Mouse (Mus musculus) neural tube, embryonic 12.5 days (tissue): Measurements from ENCODE around the gene Fam131a. TPM values are rescaled to one million over a fixed set of nuclear protein-coding genes. Genes with fewer than 3 reads are reported as not detected.
A peak's percentile ranks its signal among the peaks of the same experiment; 100 is the strongest.
"Not testable (repeated sequence)": the region's sequence is repeated elsewhere in the genome, so short reads cannot be mapped to it uniquely, and the experiment has no call there.

Experiments
- ATAC-seq: fragments of 200-750 bp; cut with Nextera tagmentation; 2 replicates; pipeline ENCODE4 v1.8.0; 2017; ENCODE audit warnings: low read depth, mild to moderate bottlenecking, moderate TSS enrichment, moderate library complexity; ENCODE audit not compliant: low FRiP score
- H3K27ac ChIP-seq: fragments of 300-500 bp; sonication (generic); 2 replicates; pipeline ENCODE4 v1.5.1; 2016
- H3K27me3 ChIP-seq: fragments of 300-500 bp; sonication (generic); replicated peaks from 2 replicates; pipeline ENCODE4 v1.6.1; 2016; ENCODE audit warnings: mild to moderate bottlenecking
- H3K36me3 ChIP-seq: fragments of 300-500 bp; sonication (generic); 2 replicates; pipeline ENCODE4 v1.6.1; 2016; ENCODE audit warnings: mild to moderate bottlenecking
- H3K4me1 ChIP-seq: fragments of 300-500 bp; sonication (generic); 2 replicates; pipeline ENCODE4 v1.6.1; 2016
- H3K4me2 ChIP-seq: fragments of 300-500 bp; sonication (generic); replicated peaks from 2 replicates; pipeline ENCODE4 v1.6.1; 2016; ENCODE audit warnings: mild to moderate bottlenecking
- H3K4me3 ChIP-seq: fragments of 300-500 bp; sonication (generic); 2 replicates; pipeline ENCODE4 v1.5.1; 2016
- H3K9ac ChIP-seq: fragments of 300-500 bp; sonication (generic); 2 replicates; pipeline ENCODE4 v1.6.1; 2016; ENCODE audit warnings: mild to moderate bottlenecking
- H3K9me3 ChIP-seq: fragments of 300-500 bp; sonication (generic); 2 replicates; pipeline ENCODE4 v1.6.1; 2016; ENCODE audit warnings: mild to moderate bottlenecking
- WGBS: fragments of 180-500 bp; shearing (Covaris S2); methylation state at CpG from one replicate; pipeline ENCODE4 v1.1.7; 2016; 5-methylcytosine and 5-hydroxymethylcytosine counted together
- polyA plus RNA-seq: library from polyadenylated mRNA; unstranded; fragments of >200 nt; fragmentation: Nextera tagmentation; extraction: Ambion mirVana; gene quantifications from 2 replicates; pipeline ENCODE4 v1.2.1, GENCODE M21; 2016

Gene Fam131a
- polyA plus RNA-seq: 20.8 and 24.3 TPM in 2 replicates

DNA sequence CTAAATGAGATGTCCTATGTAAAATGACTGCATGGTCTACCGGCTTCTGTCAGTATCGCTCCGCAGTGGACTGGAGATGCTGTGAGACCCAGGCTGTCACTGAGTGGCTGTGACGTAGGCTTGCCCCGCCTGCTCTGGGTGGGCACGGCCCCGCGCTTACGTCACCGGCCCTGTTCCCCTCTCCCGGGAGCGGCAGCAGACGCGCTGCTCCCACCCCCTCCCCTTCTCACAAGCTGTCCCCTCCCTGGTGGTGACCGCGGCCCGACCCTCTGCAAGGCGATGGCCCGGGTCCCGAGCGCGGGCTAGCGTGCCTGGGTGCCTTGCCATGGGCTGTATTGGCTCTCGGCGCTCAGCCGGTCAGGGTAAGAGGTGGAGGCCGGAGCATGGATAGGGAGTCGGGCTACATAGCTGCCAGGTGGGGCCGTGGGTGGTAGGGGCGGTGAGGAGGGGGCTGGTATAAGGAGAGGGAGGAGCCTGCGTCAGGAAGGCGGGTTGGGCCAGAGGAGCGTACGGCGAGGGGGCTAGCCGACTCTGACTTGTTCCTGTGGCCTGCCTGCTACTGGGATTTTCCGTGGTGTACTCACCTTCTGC, at the start of gene Fam131a:
Fam131a (plus strand) TSS at position 131 of the 591 bp plus-strand sequence.
- Histone ChIP-seq H3K4me1 (peaks cover 43% of the 10 kb centered on the region), H3K27ac (peak within 1 kb of the TSS; percentile 92), H3K36me3 (peaks cover 37% of the 10 kb centered on the region), H3K9ac (peak within 1 kb of the TSS; percentile 70), H3K27me3 (no peaks in the 10 kb centered on the region), H3K9me3 (no peaks in the 10 kb centered on the region), H3K4me3 (peak within 1 kb of the TSS; percentile 59), H3K4me2 (peak within 1 kb of the TSS; percentile 80)
- under 1% methylated on average over 37 of the region's 37 CpGs for WGBS
- peak; percentile 93 for ATAC-seq

GRCm38 (mm10) chr16:20643911-20644310, 49.1 kb upstream of the Fam131a start:
- Histone ChIP-seq H3K4me1 (no peaks in the 10 kb centered on the region), H3K36me3 (no peaks in the 10 kb centered on the region), H3K27me3 (no peaks in the 10 kb centered on the region), H3K4me2 (no peak overlapping the region), H3K27ac (no peak overlapping the region), H3K4me3 (no peak overlapping the region), H3K9ac (no peak overlapping the region), H3K9me3 (no peaks in the 10 kb centered on the region)
- WGBS: 93% methylated on average over 7 of the region's 7 CpGs
- ATAC-seq: no peak

DNA sequence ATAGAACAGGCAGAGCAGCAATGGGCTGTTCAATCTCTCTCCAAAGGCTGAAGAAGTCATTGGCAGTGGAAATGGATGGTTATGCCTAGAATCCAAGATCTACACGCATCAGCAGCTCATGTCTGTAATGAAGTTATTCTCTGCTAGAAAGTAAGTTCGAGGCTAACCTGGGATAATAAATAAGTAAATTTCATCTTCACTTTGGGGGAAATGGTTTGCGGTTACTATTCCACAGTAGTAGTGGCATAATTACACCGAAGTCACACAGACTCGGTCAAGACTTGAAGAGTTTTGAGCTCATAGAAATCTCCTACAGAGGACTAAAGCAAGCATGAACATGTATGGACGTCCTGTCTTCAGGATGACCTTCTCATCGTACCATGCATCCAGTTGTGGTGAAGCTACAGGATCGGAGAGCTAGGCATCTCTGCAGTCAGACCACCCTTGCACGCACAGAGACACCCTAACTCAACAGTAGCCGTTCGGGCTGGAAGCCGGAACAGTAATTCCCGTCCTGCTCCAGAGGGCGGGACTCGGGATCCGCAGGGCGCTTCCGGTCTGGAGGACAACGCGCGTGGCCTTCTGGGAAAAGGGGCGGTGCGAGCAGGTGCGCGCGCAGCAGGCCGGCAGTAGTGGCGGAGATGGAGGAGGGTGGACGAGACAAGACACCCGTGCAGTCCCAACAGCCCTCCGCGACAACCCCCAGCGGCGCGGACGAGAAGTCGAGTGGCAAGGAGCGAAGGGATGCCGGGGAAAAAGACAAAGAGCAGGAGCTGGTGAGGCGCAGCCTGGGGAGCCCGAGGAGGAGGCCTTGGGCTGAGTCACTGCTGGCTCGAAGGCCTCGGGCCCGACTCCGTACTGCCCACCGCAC, 41.7 kb upstream of the Fam131a start, which contains the start of gene Psmd2:
Psmd2 (plus strand) TSS at position 577 of the 871 bp plus-strand sequence.
- Histone ChIP-seq H3K27me3 (no peaks in the 10 kb centered on the region), H3K4me2 (peak within 1 kb of the TSS; percentile 91), H3K4me3 (peak within 1 kb of the TSS; percentile 71), H3K9ac (peak within 1 kb of the TSS; percentile 87), H3K4me1 (peaks cover 16% of the 10 kb centered on the region), H3K9me3 (no peaks in the 10 kb centered on the region), H3K27ac (no peak within 1 kb of the TSS), H3K36me3 (peaks cover 20% of the 10 kb centered on the region)
- ATAC-seq: peak; percentile 95
- WGBS: 2% methylated on average over 46 of the region's 46 CpGs

DNA sequence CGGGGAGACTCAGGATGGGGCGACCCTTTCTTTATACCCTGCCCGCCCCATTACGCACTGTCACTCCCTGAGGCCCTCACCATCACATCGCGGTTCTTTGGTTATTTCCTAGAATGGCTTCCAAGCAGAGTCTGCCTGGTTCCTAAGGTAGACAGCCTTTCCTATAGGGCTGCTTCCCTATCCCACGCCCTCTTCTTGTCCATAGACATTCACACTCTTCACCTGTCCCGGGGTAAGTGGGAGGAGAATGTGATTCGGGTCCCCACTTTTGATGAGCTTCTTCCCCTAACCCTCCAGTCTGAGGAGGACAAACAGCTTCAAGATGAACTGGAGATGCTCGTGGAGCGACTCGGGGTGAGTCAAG, 41.1 kb upstream of the Fam131a start:
- H3K9ac ChIP-seq: peak overlapping the region; percentile 87
- no peak for ATAC-seq
- peak overlapping the region; percentile 91 for H3K4me2 ChIP-seq
- no peaks in the 10 kb centered on the region for H3K27me3 ChIP-seq
- H3K4me3 ChIP-seq: peak overlapping the region; percentile 71
- H3K9me3 ChIP-seq: no peaks in the 10 kb centered on the region
- 11% methylated on average over 12 of the region's 12 CpGs for WGBS
- no peak overlapping the region for H3K27ac ChIP-seq
- peaks cover 26% of the 10 kb centered on the region for H3K36me3 ChIP-seq
- peaks cover 16% of the 10 kb centered on the region for H3K4me1 ChIP-seq

- Histone ChIP-seq H3K4me3 (no peak overlapping the region), H3K36me3 (peaks cover 40% of the 10 kb centered on the region)
- WGBS: 51% methylated on average over 2 of the region's 2 CpGs
Observed at GRCm38 (mm10) chr16:20653315-20653714, 39.7 kb upstream of the Fam131a start.

GRCm38 (mm10) chr16:20657661-20658060, 35.4 kb upstream of the Fam131a start:
- ATAC-seq: no peak
- Histone ChIP-seq H3K4me2 (no peak overlapping the region), H3K27ac (no peak overlapping the region), H3K9me3 (no peaks in the 10 kb centered on the region), H3K4me3 (no peak overlapping the region), H3K9ac (no peak overlapping the region), H3K27me3 (no peaks in the 10 kb centered on the region), H3K4me1 (peaks cover 6% of the 10 kb centered on the region), H3K36me3 (peaks cover 82% of the 10 kb centered on the region)
- 91% methylated on average over 4 of the region's 4 CpGs for WGBS

More at GRCm38 (mm10) chr16:20653315-20653714, 39.7 kb upstream of the Fam131a start:
- H3K9ac ChIP-seq: no peak overlapping the region
- no peak overlapping the region for H3K27ac ChIP-seq
- H3K27me3 ChIP-seq: no peaks in the 10 kb centered on the region
- ATAC-seq: no peak
- H3K4me1 ChIP-seq: peaks cover 16% of the 10 kb centered on the region
- peak overlapping the region; percentile 91; the same call in 1 of the 2 replicates for H3K4me2 ChIP-seq
- no peaks in the 10 kb centered on the region for H3K9me3 ChIP-seq

GRCm38 (mm10) chr16:20668013-20668412, 25.0 kb upstream of the Fam131a start, which contains the start of gene Eif4g1:
TSS of gene Eif4g1 (plus strand) at chr16:20668313.
- not testable (repeated sequence) for H3K9me3 ChIP-seq, H3K4me2 ChIP-seq, H3K4me1 ChIP-seq, ATAC-seq, H3K4me3 ChIP-seq, H3K27me3 ChIP-seq, H3K9ac ChIP-seq, H3K27ac ChIP-seq
- H3K36me3 ChIP-seq: peaks cover 16% of the 10 kb centered on the region
- WGBS: 97% methylated on average over 5 of the region's 6 CpGs

DNA sequence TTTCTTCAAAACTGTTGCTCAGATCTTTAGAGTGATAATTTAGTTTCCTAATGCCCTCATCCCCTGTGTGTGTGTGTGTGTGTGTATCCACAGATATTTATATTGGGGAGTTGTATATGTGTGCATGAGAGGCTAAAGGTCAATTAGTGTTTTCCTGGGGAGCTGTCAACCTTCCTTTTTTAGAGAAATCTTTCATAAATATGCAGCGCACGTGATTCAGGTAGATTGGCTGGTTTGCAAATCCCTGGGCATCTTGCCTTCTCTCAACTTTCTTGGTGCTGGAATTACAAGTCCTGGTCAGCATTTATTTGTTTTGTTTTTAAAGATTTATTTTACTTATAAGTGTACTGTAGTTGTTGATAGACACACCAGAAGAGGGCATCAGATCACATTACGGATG, 22.8 kb upstream of the Fam131a start:
- ATAC-seq: no peak
- Histone ChIP-seq H3K4me3 (no peak overlapping the region), H3K4me1 (peaks cover 15% of the 10 kb centered on the region), H3K27ac (no peak overlapping the region), H3K27me3 (no peaks in the 10 kb centered on the region), H3K9me3 (no peaks in the 10 kb centered on the region), H3K36me3 (peaks cover 2% of the 10 kb centered on the region), H3K9ac (no peak overlapping the region), H3K4me2 (no peak overlapping the region)
- WGBS: 92% methylated on average over 3 of the region's 3 CpGs

- Histone ChIP-seq H3K9ac (no peak overlapping the region), H3K4me1 (peaks cover 15% of the 10 kb centered on the region), H3K27ac (no peak overlapping the region), H3K4me3 (peak overlapping the region; percentile 98; the same call in 1 of the 2 replicates), H3K4me2 (peak overlapping the region; percentile 99), H3K36me3 (peaks cover 16% of the 10 kb centered on the region), H3K9me3 (no peaks in the 10 kb centered on the region), H3K27me3 (no peaks in the 10 kb centered on the region)
- WGBS: 28% methylated on average over 6 of the region's 6 CpGs
- no peak for ATAC-seq
Observed at GRCm38 (mm10) chr16:20671886-20672285, 21.2 kb upstream of the Fam131a start.

DNA sequence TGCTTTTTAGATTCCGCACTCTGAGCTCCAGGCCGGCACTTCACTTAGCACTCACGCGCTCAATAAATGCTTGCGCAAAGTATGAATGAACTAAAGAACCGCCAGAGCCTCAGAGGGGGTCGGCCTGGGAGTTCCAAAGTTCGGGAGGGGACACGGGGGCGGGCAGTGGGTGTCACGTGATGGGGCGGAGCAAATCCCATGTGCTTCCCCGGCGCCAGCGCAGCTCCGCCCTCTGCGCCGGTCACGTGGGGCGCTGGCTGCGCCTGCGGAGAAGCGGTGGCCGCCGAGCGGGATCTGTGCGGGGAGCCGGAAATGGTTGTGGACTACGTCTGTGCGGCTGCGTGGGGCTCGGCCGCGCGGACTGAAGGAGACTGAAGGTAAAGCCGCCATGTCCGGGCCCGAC, 20.5 kb upstream of the Fam131a start:
- peaks cover 15% of the 10 kb centered on the region for H3K4me1 ChIP-seq
- H3K9me3 ChIP-seq: no peaks in the 10 kb centered on the region
- peak overlapping the region; percentile 97 for H3K9ac ChIP-seq
- H3K27ac ChIP-seq: peak overlapping the region; percentile 83
- ATAC-seq: peak; percentile 94
- peak overlapping the region; percentile 99 for H3K4me2 ChIP-seq
- peaks cover 22% of the 10 kb centered on the region for H3K36me3 ChIP-seq
- WGBS: 1% methylated on average over 38 of the region's 38 CpGs
- peak overlapping the region; percentile 98 for H3K4me3 ChIP-seq
- no peaks in the 10 kb centered on the region for H3K27me3 ChIP-seq

- Histone ChIP-seq H3K27ac (peak overlapping the region; percentile 83), H3K4me3 (peak overlapping the region; percentile 98), H3K36me3 (peaks cover 28% of the 10 kb centered on the region), H3K9ac (peak overlapping the region; percentile 97), H3K9me3 (no peaks in the 10 kb centered on the region), H3K27me3 (no peaks in the 10 kb centered on the region), H3K4me1 (peaks cover 15% of the 10 kb centered on the region), H3K4me2 (peak overlapping the region; percentile 99)
- ATAC-seq: peak; percentile 85
- WGBS: under 1% methylated on average over 55 of the region's 78 CpGs
Observed at GRCm38 (mm10) chr16:20672965-20673705, 19.9 kb upstream of the Fam131a start.
